Mouse (Mus musculus) inflammation-experienced regulatory T-cells (primary cell): Measurements from ENCODE around the gene Upk1a. TPM values are rescaled to one million over a fixed set of nuclear protein-coding genes. Genes with fewer than 3 reads are reported as not detected.

Experiments
- polyA plus RNA-seq, 2 experiments: library from polyadenylated mRNA; unstranded; fragments of 100-300 nt; shearing (Covaris generic); gene quantifications; one replicate each; pipeline ENCODE4 v1.2.1; 2017

Upk1a gene
- 1 to 10 TPM in 1 of 2 experiments, not detected in 1; 1.6 TPM for polyA plus RNA-seq

DNA sequence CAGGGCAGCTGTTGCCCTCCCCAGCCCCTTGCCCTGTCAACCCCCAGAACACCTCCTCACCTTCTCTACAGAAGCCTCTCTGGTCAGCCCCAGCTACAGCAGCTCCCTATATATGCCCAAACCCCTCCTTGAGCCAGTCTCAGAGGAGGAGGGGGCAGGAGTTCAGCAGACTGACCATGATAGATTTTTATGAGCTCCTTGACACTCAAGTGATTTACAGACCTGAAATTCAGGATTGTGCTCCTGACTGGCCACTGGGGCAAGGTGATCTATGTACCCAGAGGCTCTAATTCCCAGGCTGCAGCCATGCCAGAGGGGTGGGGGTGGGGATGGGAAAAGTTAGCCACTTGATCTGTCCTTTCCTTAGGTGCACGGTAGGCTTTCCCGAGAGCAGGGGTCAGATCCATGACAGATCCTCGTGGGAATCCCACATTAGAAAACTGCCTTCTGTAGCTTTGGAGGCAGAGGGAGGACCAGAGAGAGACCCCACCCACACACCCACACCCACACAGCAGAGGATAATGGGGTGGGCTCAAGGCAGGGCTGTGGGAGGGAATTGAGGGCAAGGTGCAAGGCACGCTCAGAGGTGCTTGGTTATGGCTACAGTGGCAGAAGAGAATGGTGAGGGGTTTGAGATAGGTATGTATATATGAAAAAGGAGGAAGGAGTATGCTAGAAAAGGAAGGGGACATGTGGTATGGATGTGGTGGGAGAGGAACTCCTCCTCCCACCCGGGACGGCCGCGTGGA is at the start of gene Upk1a:
Gene Upk1a, minus strand, starts transcription at position 194 of the 749 bp plus-strand sequence.

DNA sequence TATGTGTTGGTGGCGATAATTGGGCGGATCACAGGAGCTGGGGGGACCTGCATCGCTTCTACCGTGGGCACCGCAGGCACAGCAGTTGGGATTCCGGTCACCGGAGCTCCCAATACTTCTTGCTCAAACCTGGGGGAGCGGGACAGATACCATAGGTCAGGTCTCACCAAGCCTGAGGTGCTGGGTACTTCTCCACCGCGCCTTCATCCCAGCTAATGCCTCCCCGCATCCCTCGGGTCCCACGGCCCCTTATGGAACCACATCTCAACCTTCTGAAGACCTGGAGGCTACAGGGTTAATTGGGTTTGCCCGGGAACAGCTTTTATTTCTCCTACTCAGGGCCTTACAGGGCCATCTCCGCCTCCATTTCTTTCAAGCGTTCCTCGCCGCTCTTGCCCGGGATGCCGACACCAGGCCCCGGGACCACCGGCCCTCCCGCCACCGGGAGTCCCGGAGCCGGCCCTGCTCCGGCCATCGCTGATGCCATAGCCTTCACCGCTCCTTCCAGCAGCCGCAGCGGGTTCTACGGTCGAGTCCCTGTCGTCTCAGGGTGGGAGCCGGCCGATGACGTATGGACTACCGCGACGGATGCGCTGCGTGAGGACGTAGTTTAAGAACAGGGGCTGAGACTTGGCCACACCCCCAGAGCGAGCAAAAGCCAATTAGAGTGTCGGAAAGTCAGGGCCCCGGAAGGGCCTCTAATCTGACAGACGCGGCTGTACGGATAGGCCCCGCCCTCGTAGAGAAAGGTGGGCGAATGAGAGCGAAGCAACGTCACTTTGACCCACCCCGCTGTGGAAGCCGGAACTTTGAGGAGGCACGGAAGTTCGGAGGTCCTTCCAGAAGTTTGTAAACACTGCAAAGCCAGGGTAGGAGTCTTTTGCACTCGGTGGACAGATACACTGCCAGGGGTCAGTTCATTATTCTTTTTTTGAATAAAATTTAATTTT is 37.2 kb upstream of the Upk1a start, which contains the start of gene Rbm42:
Gene Rbm42, minus strand, starts transcription at position 727 of the 950 bp plus-strand sequence.

DNA sequence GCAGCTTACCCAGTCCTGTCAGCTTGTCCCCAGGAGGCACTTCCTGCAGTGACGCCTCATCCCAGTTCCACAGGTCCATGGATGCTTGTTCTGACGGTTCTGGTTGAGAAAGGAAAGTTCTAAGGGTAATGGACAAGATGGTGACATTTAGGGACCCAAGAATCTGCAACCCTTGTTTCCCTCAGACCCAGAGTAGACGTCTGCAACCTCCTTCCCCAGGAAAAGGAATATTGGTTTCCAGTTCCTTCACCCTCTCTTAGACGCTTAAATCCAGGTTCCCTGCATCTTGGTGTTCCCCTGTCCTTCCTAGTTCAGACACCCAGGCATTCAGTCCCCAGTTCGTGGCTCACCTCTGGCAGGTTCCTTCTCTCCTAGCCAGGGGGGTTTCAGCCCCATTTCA is 23.1 kb upstream of the Upk1a start, which contains the start of gene Etv2:
Gene Etv2, minus strand, starts transcription at position 101 of the 400 bp plus-strand sequence.

GRCm38 (mm10) chr7:30625530-30626384 is 13.1 kb upstream of the Upk1a start, which contains the start of gene Cox6b1:
Cox6b1 (minus strand) TSS chr7:30626151.

DNA sequence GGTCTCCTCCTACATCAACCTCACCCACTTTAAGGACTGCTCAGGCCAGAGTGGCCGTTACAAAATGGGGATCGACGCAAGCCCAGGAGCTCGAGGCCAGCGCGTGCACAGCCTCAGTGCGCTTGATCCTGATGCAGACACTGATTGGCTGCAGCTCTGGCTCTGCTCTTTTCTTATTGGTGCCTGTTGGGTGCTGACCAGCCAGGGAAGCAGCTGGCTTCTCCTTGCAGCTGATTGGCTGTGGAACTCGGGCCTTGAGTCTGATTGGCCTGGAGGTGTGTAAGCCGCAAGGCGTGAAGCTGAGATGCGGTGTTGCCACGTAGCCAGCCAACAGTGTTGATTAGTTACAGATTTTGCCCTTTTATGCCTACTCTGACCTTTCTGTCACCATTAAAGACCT is 13.9 kb downstream of the Upk1a start, which contains the start of gene Zbtb32:
Gene Zbtb32, minus strand, starts transcription at position 124 of the 400 bp plus-strand sequence.

DNA sequence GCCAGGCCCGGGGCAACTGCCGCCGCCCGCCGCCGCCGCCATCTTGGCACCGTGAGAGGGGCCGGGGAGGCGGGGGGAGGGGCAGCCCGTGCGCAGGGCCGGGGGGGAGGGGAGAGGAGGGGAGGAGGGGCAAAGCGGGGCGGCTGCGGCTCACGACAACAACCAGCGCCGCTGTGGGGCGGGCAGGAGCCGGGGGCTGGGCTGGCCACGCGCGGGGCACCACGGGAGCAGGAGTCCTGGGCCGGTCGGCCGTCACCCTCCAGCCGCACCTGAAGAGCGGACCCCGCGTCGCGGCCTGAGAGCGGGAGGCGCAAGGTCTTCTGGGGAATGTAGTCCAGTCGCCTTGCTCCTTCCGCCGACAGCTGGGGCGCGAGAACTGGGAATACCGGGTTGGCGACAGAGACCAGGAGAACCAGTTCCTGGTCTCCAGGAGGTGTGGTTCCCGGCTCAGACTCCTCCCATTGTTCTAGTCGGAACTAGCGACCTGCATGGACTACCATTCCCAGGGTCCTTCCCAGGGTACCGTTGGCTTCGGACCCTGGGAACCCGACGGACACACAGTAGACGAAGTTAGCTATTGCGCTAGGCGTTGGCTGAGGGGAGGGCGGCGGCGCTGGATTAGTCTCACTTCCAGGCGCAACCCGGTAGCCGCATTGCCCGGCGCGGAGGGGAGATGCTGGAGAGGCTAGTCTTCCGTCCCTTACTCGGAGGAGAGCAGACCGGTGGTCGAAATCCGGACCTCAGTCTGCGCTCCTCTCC is 23.8 kb downstream of the Upk1a start, which contains the start of gene Kmt2b:
Gene Kmt2b, minus strand, starts transcription at position 51 of the 759 bp plus-strand sequence.

GRCm38 (mm10) chr7:30564970-30565571 is 47.6 kb downstream of the Upk1a start, which contains the start of gene Igflr1:
Igflr1 (plus strand) TSS chr7:30565427.

DNA sequence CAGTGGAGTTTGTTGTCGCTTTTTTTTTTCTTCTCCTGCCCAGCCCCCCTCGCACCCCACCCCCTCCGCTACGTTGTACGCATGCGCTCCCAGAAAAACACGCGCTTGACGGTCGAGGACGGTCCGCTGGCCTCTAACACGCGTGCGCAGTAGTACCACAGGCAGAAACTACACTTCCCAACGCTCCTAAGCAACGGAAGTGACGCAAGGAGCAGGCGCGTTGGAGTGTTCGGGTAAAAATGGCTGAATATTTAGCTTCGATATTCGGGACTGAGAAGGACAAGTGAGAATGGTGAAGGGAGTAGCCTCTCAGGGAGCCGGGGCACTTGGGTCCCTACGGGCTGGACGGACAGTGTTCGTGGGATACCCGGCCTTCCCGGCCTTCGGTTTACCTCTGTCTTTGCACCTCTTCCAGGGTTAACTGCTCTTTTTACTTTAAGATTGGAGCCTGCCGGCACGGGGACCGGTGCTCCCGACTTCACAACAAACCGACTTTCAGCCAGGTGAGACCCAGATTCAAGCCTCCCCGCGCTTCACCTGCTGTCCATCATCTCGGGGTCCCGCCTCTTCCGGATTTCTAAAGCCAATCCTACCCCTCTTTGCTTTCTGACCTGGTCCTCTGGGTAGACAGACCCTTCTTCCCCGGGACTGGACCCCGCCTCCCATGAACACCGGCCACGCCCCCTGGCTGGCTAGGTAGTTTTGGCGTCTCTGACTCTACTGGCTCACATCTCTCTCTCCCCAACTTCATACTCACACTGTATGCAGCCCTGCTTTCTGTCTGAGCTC is 49.3 kb downstream of the Upk1a start, which contains the start of the genes U2af1l4, Gm49396 and Psenen:
Gene U2af1l4, plus strand, starts transcription at position 185 of the 789 bp plus-strand sequence.
Gene Gm49396, plus strand, starts transcription at position 228 of the 789 bp plus-strand sequence.
Gene Psenen, minus strand, starts transcription at position 511 of the 789 bp plus-strand sequence.

GRCm38 (mm10) chr7:30559443-30559954 is 53.1 kb downstream of the Upk1a start, which contains the start of gene Lin37:
Lin37 (minus strand) TSS chr7:30559838.

Other genes with a start within 250 kb of the Upk1a start
- gene Tyrobp, start 199.1 kb downstream of the Upk1a start, polyA plus RNA-seq = 10 to 100 TPM in 1 of 2 experiments, 1 to 10 TPM in 1; 2.4 to 16.6 TPM
- 100 to 1,000 TPM; 388 to 519 TPM for gene Hcst, start 193.0 kb downstream of the Upk1a start, polyA plus RNA-seq
- 100 to 1,000 TPM in 1 of 2 experiments, 10 to 100 TPM in 1; 93.7 to 126 TPM for gene Nfkbid, start 191.1 kb downstream of the Upk1a start, polyA plus RNA-seq
- gene Aplp1, start 167.3 kb downstream of the Upk1a start, polyA plus RNA-seq = 10 to 100 TPM; 25.4 to 35.3 TPM
- gene Kirrel2, start 155.2 kb downstream of the Upk1a start, polyA plus RNA-seq = not detected
- not detected for gene Nphs1, start 154.5 kb downstream of the Upk1a start, polyA plus RNA-seq
- under 1 TPM in 1 of 2 experiments, not detected in 1; 0.95 TPM for gene Prodh2, start 119.2 kb downstream of the Upk1a start, polyA plus RNA-seq
- 1 to 10 TPM in 1 of 2 experiments, under 1 TPM in 1; 0.82 to 1.1 TPM for gene Arhgap33, start 77.8 kb downstream of the Upk1a start, polyA plus RNA-seq
- gene Hspb6, start 60.7 kb downstream of the Upk1a start, polyA plus RNA-seq = 1 to 10 TPM; 3.4 to 7.8 TPM
- 1 to 10 TPM; 6.0 to 9.2 TPM for gene Proser3, start 60.5 kb downstream of the Upk1a start, polyA plus RNA-seq
- 10 to 100 TPM; 80.6 to 85.0 TPM for gene Lin37, start 53.0 kb downstream of the Upk1a start, polyA plus RNA-seq
- gene U2af1l4, start 49.5 kb downstream of the Upk1a start, polyA plus RNA-seq = 10 to 100 TPM; 39.3 to 39.7 TPM
- gene Gm49396, start 49.5 kb downstream of the Upk1a start, polyA plus RNA-seq = 10 to 100 TPM; 76.1 to 100.0 TPM
- 100 to 1,000 TPM; 211 to 228 TPM for gene Psenen, start 49.2 kb downstream of the Upk1a start, polyA plus RNA-seq
- gene Igflr1, start 47.4 kb downstream of the Upk1a start, polyA plus RNA-seq = 100 to 1,000 TPM in 1 of 2 experiments, 10 to 100 TPM in 1; 76.2 to 250 TPM
- gene Kmt2b, start 24.1 kb downstream of the Upk1a start, polyA plus RNA-seq = 10 to 100 TPM; 10.6 to 16.5 TPM
- 10 to 100 TPM in 1 of 2 experiments, 1 to 10 TPM in 1; 5.3 to 20.8 TPM for gene Zbtb32, start 13.9 kb downstream of the Upk1a start, polyA plus RNA-seq
- gene Cox6b1, start 13.3 kb upstream of the Upk1a start, polyA plus RNA-seq = 100 to 1,000 TPM; 588 to 621 TPM
- not detected for gene Etv2, start 23.0 kb upstream of the Upk1a start, polyA plus RNA-seq
- gene Rbm42, start 37.5 kb upstream of the Upk1a start, polyA plus RNA-seq = 100 to 1,000 TPM; 177 to 208 TPM
- gene Haus5, start 52.1 kb upstream of the Upk1a start, polyA plus RNA-seq = 10 to 100 TPM; 34.8 to 50.8 TPM
- gene Pmis2, start 58.8 kb upstream of the Upk1a start, polyA plus RNA-seq = 1 to 10 TPM in 1 of 2 experiments, not detected in 1; 3.0 TPM
- gene 2200002J24Rik, start 86.1 kb upstream of the Upk1a start, polyA plus RNA-seq = not detected
- 1 to 10 TPM in 1 of 2 experiments, not detected in 1; 2.4 TPM for gene Atp4a, start 99.4 kb upstream of the Upk1a start, polyA plus RNA-seq
- gene Tmem147, start 116.7 kb upstream of the Upk1a start, polyA plus RNA-seq = 100 to 1,000 TPM; 107 to 111 TPM
- 1 to 10 TPM in 1 of 2 experiments, under 1 TPM in 1; 0.40 to 1.6 TPM for gene Gapdhs, start 130.8 kb upstream of the Upk1a start, polyA plus RNA-seq
- gene Sbsn, start 138.6 kb upstream of the Upk1a start, polyA plus RNA-seq = 1 to 10 TPM in 1 of 2 experiments, not detected in 1; 2.9 TPM
- under 1 TPM in 1 of 2 experiments, not detected in 1; 0.37 TPM for gene Dmkn, start 150.9 kb upstream of the Upk1a start, polyA plus RNA-seq
- not detected for gene Krtdap, start 175.0 kb upstream of the Upk1a start, polyA plus RNA-seq
- gene Ffar2, start 210.9 kb upstream of the Upk1a start, polyA plus RNA-seq = 1 to 10 TPM in 1 of 2 experiments, not detected in 1; 1.0 TPM
- not detected for gene Ffar3, start 243.3 kb upstream of the Upk1a start, polyA plus RNA-seq
- 1 to 10 TPM in 1 of 2 experiments, under 1 TPM in 1; 0.14 to 1.0 TPM for gene Ffar1, start 248.7 kb upstream of the Upk1a start, polyA plus RNA-seq